Mouse (Mus musculus): ENCODE measurements around the gene Miga1. TPM values are rescaled to one million over a fixed set of nuclear protein-coding genes. Genes with fewer than 3 reads are reported as not detected.
A peak's percentile ranks its signal among the peaks of the same experiment; 100 is the strongest.

Gene Miga1
- total and polyA plus RNA-seq, 2 experiments from 2014 or later, result 18.7 to 28.2 TPM

DNA sequence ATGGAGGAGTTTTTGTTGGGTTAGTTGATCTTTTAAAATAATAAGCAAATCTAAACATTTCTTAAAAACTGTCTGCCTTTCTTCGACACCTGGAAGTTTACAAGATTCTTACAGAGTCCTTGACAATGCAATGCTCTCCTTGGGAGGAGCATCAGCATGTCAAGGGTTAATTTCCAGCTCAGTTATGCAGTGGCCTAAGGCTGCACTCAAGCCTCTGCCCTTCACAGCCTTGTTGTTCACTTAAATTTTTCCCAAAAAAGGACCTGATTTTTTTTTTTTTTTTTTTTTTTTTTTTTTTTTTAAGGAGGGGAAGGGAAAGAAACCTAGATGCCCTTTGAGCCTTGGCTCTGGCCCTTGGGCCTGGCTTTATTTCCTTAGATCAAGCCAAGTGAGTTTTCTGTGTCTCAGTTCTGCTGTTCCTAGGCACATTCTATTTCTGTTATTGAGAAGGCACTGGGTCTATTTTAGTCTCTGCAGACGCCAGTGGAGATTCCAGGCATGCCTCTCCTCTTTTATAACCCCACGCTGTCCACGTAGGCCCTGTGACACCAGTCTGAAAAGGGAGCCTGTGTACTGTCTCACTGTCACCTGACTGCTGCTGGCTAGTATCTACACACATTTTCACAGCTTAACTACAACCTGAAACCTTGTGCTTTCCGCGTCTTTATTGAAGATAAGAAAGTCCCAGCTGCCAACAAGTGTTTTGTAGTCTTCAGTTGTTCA lies 36.0 kb downstream of the Miga1 start:
- TF ChIP-seq CTCF (IDR thresholded peaks at IDR 0.05), result no peak
- Histone ChIP-seq H3K9me3 (ENCODE audit: low read length) (no peaks in the 10 kb centered on the region), H3K9ac (replicated peaks; ENCODE audit: low read length, poor library complexity, severe bottlenecking) (no peak overlapping the region), H3K27ac (ENCODE audit: low read depth, low read length) (no peak overlapping the region), H3K27me3 (ENCODE audit: insufficient read depth, low read length) (no peaks in the 10 kb centered on the region), H3K4me3 (ENCODE audit: low read depth, low read length) (no peak overlapping the region), H3K4me2 (ENCODE audit: low read depth, low read length, poor library complexity, severe bottlenecking) (no peak overlapping the region), H3K4me1 (ENCODE audit: insufficient read depth, low read length) (no peaks in the 10 kb centered on the region), H3K36me3 (ENCODE audit: insufficient read depth, low read length) (peaks cover 22% of the 10 kb centered on the region)
- DNase-seq (ENCODE audit: low spot score) (no peak), ATAC-seq (ENCODE audit: low FRiP score) (no peak)
- 74% methylated on average over 6 of the region's 6 CpGs for WGBS

DNA sequence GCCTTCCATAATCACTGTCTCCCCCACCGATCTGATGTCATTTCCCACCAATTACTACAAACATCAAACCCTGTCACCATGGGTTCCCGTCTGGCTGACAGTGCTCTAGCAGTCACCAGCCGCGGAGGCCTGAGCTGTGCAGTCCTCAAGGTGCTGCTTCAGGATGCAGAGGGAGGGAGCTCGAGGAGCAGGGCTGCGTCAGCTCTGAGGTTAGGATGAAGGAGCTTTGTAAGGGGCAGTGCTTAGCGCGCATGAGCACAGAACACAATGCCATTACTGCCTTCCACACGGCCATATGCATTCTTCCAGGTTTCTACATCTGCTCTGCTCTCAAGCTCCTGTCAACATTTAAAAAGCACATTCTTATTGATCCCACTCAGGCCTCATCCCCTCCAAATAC lies 37.2 kb downstream of the Miga1 start:
- no peak for DNase-seq (ENCODE audit: low spot score)
- Histone ChIP-seq H3K4me1 (ENCODE audit: insufficient read depth, low read length) (no peaks in the 10 kb centered on the region), H3K27me3 (ENCODE audit: insufficient read depth, low read length) (no peaks in the 10 kb centered on the region), H3K27ac (ENCODE audit: low read depth, low read length) (no peak overlapping the region), H3K4me2 (ENCODE audit: low read depth, low read length, poor library complexity, severe bottlenecking) (no peak overlapping the region), H3K4me3 (ENCODE audit: low read depth, low read length) (no peak overlapping the region), H3K36me3 (ENCODE audit: insufficient read depth, low read length) (peaks cover 19% of the 10 kb centered on the region), H3K9me3 (ENCODE audit: low read length) (no peaks in the 10 kb centered on the region), H3K9ac (replicated peaks; ENCODE audit: low read length, poor library complexity, severe bottlenecking) (no peak overlapping the region)
- 75% methylated on average over 9 of the region's 9 CpGs for WGBS
- ATAC-seq (ENCODE audit: low FRiP score), result no peak
- TF ChIP-seq CTCF (IDR thresholded peaks at IDR 0.05), result no peak

DNA sequence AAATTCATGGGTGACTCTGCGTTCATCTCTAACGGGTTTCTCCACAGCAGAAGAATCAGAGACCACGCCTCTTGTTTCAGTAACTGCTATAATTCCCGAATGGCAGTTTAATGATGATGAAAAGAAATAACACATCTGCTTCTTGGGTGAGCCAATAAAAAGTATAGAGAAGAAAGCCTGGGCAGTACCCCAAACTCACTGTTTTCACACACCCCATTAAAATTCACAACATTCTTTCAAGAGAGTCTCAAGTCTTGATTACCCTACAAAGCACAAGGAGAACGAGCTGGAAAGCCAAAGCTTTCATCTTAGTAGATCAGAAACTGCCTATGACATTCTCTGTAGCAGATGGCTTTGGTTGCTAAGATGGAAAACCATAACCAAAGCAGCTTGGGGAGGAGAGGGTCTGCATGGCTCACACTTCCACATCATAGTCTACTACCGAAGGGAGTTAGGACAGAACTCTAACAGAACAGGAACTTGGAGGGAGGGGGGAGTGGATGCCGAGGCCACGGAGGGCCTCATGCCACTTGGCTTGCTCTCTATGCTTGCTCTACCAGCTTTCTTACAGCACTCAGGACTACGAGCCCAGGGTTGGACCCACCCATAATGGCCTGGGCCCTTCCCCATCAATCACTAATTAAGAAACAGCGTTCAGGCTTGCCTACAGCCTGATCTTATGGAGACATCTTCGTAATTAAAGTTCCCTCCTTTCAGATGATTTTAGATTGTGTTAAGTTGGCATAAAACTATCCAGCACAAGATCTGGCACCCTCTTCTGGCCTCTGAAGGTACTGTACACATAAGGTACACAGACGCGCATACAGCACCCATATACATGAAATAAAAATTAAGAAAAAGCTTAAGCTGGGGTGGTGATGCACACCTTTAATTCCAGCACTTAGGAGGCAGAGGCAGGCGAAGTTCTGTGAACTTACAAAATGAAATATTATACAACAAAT lies 39.5 kb downstream of the Miga1 start:
- H3K27me3 ChIP-seq (ENCODE audit: insufficient read depth, low read length), result no peaks in the 10 kb centered on the region
- ATAC-seq (ENCODE audit: low FRiP score), result no peak
- no peak overlapping the region for H3K4me3 ChIP-seq (ENCODE audit: low read depth, low read length)
- H3K27ac ChIP-seq (ENCODE audit: low read depth, low read length), result no peak overlapping the region
- H3K9me3 ChIP-seq (ENCODE audit: low read length), result no peaks in the 10 kb centered on the region
- DNase-seq (ENCODE audit: low spot score), result no peak
- peak; percentile 59 for TF ChIP-seq CTCF (IDR thresholded peaks at IDR 0.05)
- H3K4me1 ChIP-seq (ENCODE audit: insufficient read depth, low read length), result no peaks in the 10 kb centered on the region
- 90% methylated on average over 14 of the region's 14 CpGs for WGBS
- no peak overlapping the region for H3K9ac ChIP-seq (replicated peaks; ENCODE audit: low read length, poor library complexity, severe bottlenecking)
- peaks cover 32% of the 10 kb centered on the region for H3K36me3 ChIP-seq (ENCODE audit: insufficient read depth, low read length)
- no peak overlapping the region for H3K4me2 ChIP-seq (ENCODE audit: low read depth, low read length, poor library complexity, severe bottlenecking)

- H3K4me1 ChIP-seq (ENCODE audit: insufficient read depth, low read length), result no peaks in the 10 kb centered on the region
- no peak for ATAC-seq (ENCODE audit: low FRiP score)
- H3K4me3 ChIP-seq (ENCODE audit: low read depth, low read length), result no peak overlapping the region
- no peak overlapping the region for H3K9ac ChIP-seq (replicated peaks; ENCODE audit: low read length, poor library complexity, severe bottlenecking)
- H3K36me3 ChIP-seq (ENCODE audit: insufficient read depth, low read length), result peaks cover 35% of the 10 kb centered on the region
- WGBS, result 94% methylated on average over 5 of the region's 5 CpGs
- H3K27ac ChIP-seq (ENCODE audit: low read depth, low read length), result no peak overlapping the region
- DNase-seq (ENCODE audit: low spot score), result no peak
- no peak overlapping the region for H3K4me2 ChIP-seq (ENCODE audit: low read depth, low read length, poor library complexity, severe bottlenecking)
- no peaks in the 10 kb centered on the region for H3K9me3 ChIP-seq (ENCODE audit: low read length)
- TF ChIP-seq CTCF (IDR thresholded peaks at IDR 0.05), result no peak
- no peaks in the 10 kb centered on the region for H3K27me3 ChIP-seq (ENCODE audit: insufficient read depth, low read length)
Observed at GRCm38 (mm10) chr3:152295896-152296295, 44.3 kb downstream of the Miga1 start.

DNA sequence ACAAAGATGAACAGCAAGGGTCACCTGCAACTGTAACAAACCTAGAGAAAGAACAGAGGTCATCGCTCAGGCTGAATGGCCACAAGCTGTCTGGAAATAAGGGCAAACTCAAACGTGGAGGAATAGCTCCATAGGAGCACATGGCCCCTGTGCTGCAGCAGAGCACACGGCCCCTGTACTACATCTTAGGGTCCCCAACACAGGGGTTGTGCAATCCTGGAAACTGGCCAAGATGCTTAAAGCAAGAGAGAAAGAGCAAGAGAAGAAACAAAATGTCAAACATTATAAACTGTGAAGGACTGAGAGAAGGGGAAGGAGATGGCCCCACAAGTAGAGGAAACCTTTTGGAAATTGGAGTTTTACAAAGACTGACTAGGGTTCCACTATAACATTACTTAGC lies 45.8 kb downstream of the Miga1 start:
- no peaks in the 10 kb centered on the region for H3K9me3 ChIP-seq (ENCODE audit: low read length)
- WGBS, result 81% methylated on average over 3 of the region's 3 CpGs
- no peaks in the 10 kb centered on the region for H3K27me3 ChIP-seq (ENCODE audit: insufficient read depth, low read length)
- no peak overlapping the region for H3K4me2 ChIP-seq (ENCODE audit: low read depth, low read length, poor library complexity, severe bottlenecking)
- H3K27ac ChIP-seq (ENCODE audit: low read depth, low read length), result no peak overlapping the region
- no peak for ATAC-seq (ENCODE audit: low FRiP score)
- H3K9ac ChIP-seq (replicated peaks; ENCODE audit: low read length, poor library complexity, severe bottlenecking), result no peak overlapping the region
- no peak for DNase-seq (ENCODE audit: low spot score)
- H3K4me1 ChIP-seq (ENCODE audit: insufficient read depth, low read length), result no peaks in the 10 kb centered on the region
- H3K4me3 ChIP-seq (ENCODE audit: low read depth, low read length), result no peak overlapping the region
- TF ChIP-seq CTCF (IDR thresholded peaks at IDR 0.05), result no peak
- peaks cover 35% of the 10 kb centered on the region for H3K36me3 ChIP-seq (ENCODE audit: insufficient read depth, low read length)

Measured in midbrain, postnatal 0 days (tissue).